Mouse (Mus musculus): Measurements from ENCODE around the gene Gm3115.
"Not testable (repeated sequence)": the region's sequence is repeated elsewhere in the genome, so short reads cannot be mapped to it uniquely, and the experiment has no call there.

The Gm3115 gene

DNA sequence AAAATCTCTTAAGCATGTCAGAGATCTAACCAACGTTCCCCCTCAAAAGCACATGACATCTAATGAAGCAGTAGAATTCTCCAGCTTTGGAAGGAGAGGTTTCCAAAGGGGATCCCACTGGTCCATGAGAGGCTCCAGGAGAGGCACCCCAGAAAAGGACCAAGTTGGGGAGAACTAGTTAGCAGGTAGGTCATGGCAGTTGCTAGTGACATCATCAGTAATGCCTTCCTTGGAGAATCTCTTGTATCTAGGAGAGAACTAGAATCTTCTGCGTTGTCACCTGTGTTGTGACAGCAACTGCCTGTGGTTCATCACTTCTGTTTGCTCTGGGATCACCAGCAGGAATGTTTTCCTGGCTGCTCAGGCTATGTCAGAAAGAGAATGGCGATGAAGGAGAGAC lies at the start of gene Gm3115:
Gene Gm3115, plus strand, starts transcription at position 301 of the 400 bp plus-strand sequence.
- DNase-seq, result not testable (repeated sequence)

DNA sequence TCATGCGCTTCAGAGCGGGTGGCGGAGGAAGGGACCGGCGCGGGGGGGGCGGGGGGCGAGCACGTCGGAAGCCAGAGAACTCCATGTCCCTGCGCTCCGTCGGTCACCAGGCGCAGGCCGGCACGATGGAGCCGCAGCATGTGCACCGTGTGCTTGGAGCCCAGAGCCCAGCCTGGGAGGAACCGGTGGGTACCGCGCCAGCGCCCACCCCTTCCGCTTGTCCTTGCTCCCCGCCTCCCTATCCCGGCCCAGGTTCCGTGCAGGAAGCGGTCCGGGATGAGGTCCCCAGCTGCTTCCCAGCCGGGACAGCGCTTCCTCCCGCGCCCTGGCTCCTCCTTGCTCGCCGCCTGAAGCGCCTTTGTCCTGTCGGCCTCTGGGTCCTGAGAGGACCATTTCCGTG lies 26.5 kb downstream of the Gm3115 start, which contains the start of gene Gm8108:
Gene Gm8108, plus strand, starts transcription at position 101 of the 400 bp plus-strand sequence.
- not testable (repeated sequence) for DNase-seq

DNA sequence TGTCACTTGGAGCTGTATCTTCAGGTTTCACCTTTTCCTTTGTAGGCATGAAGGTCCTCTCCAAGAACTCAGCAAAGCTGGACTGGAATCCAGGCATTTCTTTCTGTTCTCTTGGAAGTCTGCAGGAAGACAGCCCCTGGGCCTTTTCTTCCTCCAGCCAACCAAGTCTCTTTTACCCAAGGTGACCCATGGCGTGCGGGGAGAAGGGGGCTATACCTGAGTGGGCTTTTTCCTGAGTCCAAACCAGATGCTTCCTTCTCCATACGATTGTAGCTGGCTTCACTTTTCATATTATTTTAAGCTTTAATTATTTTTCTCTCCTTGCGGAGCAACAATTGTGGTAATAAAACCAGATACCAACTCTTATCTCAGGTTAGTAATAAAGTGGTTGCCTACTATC lies 57.7 kb downstream of the Gm3115 start:
- not testable (repeated sequence) for DNase-seq

Measured in cerebellum, postnatal 36 days (tissue).